Mouse (Mus musculus) embryonic facial prominence, embryonic 15.5 days (tissue): ENCODE results near the gene Bmp7. TPM values are rescaled to one million over a fixed set of nuclear protein-coding genes. Genes with fewer than 3 reads are reported as not detected.

ENCODE experiments used
- ATAC-seq: fragments of 200-750 bp; cut with Nextera tagmentation; 2 replicates; pipeline ENCODE4 v1.8.0; 2017; ENCODE audit warnings: low read depth, moderate TSS enrichment; ENCODE audit not compliant: insufficient number of reproducible peaks, low FRiP score, low TSS enrichment
- H3K27ac ChIP-seq: fragments of 300-500 bp; sonication (generic); replicated peaks from 2 replicates; pipeline ENCODE4 v1.5.1; 2015; ENCODE audit warnings: mild to moderate bottlenecking, inconsistent platforms
- H3K27me3 ChIP-seq: fragments of 300-500 bp; sonication (generic); 2 replicates; pipeline ENCODE4 v1.6.1; 2015; ENCODE audit warnings: inconsistent platforms
- H3K36me3 ChIP-seq: fragments of 300-500 bp; sonication (generic); 2 replicates; pipeline ENCODE4 v1.6.1; 2015; ENCODE audit warnings: mild to moderate bottlenecking, inconsistent platforms
- H3K4me1 ChIP-seq: fragments of 300-500 bp; sonication (generic); 2 replicates; pipeline ENCODE4 v1.6.1; 2015; ENCODE audit warnings: inconsistent platforms
- H3K4me2 ChIP-seq: fragments of 300-500 bp; sonication (generic); replicated peaks from 2 replicates; pipeline ENCODE4 v1.6.1; 2015; ENCODE audit warnings: mild to moderate bottlenecking, inconsistent platforms
- H3K4me3 ChIP-seq: fragments of 300-500 bp; sonication (generic); replicated peaks from 2 replicates; pipeline ENCODE4 v1.5.1; 2015; ENCODE audit warnings: mild to moderate bottlenecking, inconsistent platforms
- H3K9ac ChIP-seq: fragments of 300-500 bp; sonication (generic); 2 replicates; pipeline ENCODE4 v1.6.1; 2015; ENCODE audit warnings: inconsistent platforms
- H3K9me3 ChIP-seq: fragments of 300-500 bp; sonication (generic); replicated peaks from 2 replicates; pipeline ENCODE4 v1.6.1; 2016; ENCODE audit warnings: inconsistent platforms
- WGBS: fragments of 180-500 bp; shearing (Covaris S2); methylation state at CpG from one replicate; pipeline ENCODE4 v1.1.7; 2015; 5-methylcytosine and 5-hydroxymethylcytosine counted together
- polyA plus RNA-seq: library from polyadenylated mRNA; unstranded; fragments of >200 nt; fragmentation: Nextera tagmentation; extraction: Ambion mirVana; gene quantifications from 2 replicates; pipeline ENCODE4 v1.2.1, GENCODE M21; 2015

Gene Bmp7
- polyA plus RNA-seq, 1 experiment from 2014 or later, result 45.6 TPM

DNA sequence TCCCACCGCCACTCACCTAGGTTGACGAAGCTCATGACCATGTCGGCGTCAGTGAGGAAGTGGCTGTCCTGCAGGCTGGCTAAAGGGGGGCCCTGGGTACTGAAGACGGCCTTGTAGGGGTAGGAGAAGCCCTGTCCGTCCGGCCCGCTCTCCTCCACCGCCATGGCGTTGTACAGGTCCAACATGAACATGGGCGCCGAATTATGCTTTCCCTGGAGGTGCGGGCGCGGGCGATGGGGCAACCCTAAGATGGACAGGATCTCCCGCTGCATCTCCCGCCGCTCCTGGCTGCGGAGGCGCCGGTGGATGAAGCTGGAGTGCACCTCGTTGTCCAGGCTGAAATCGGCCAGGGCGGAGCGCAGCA is 500 bp downstream of the Bmp7 start:
- H3K4me3 ChIP-seq, result peak overlapping the region; percentile 61
- H3K9me3 ChIP-seq, result no peaks in the 10 kb centered on the region
- peaks cover 65% of the 10 kb centered on the region for H3K4me1 ChIP-seq
- no peak for ATAC-seq
- peak overlapping the region; percentile 65 for H3K9ac ChIP-seq
- peak overlapping the region; percentile 98 for H3K4me2 ChIP-seq
- H3K27me3 ChIP-seq, result peaks cover 14% of the 10 kb centered on the region
- 0% methylated on average over 26 of the region's 26 CpGs for WGBS
- no peaks in the 10 kb centered on the region for H3K36me3 ChIP-seq
- H3K27ac ChIP-seq, result peak overlapping the region; percentile 89

DNA sequence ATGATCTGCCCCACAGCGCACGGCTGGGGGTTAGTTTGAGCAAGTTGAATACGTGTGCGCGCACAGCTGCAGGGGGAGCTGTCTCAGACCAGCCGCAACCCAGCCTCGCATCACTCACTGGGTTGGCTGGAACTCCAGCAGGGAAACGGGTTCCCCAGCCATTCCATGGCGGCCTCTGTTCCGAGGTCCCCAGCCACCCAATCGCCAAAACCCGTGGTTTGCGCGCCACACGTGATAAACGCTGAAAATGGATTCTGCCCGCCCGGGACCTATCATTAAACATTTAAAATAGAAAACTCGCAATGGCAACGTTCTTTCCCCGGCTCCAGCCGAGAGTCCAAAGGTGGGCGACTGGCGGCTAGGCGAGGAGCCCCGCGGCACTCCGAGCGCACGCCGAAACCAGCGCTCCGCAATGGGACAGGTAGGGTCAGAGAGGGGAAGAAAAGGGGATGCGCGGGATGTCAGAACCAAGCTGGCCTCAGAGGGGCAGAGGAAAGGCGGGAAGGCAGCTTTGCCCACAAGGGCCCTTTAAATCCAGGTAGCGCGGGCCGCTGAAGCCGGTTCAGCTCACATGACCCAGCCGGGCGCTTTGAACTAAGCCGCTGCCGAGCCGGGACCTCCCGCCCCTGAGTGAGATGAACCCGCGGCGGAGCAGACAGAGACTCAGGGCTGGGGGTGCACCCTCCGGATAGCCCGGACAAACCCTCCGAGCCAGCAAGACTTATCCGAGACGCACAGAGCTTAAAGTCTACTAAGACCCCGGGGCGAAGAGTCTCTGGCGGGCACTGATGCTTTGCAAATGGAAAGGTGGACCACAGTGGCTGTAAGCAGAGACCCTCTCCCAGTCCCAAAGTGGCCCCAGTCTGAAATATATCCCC is 1.1 kb downstream of the Bmp7 start:
- Histone ChIP-seq H3K36me3 (no peaks in the 10 kb centered on the region), H3K27me3 (peaks cover 14% of the 10 kb centered on the region), H3K9me3 (no peaks in the 10 kb centered on the region), H3K4me2 (peak overlapping the region; percentile 98), H3K27ac (peak overlapping the region; percentile 89), H3K4me1 (peaks cover 71% of the 10 kb centered on the region), H3K9ac (peak overlapping the region; percentile 65), H3K4me3 (peak overlapping the region; percentile 61)
- ATAC-seq, result no peak
- 1% methylated on average over 57 of the region's 57 CpGs for WGBS

DNA sequence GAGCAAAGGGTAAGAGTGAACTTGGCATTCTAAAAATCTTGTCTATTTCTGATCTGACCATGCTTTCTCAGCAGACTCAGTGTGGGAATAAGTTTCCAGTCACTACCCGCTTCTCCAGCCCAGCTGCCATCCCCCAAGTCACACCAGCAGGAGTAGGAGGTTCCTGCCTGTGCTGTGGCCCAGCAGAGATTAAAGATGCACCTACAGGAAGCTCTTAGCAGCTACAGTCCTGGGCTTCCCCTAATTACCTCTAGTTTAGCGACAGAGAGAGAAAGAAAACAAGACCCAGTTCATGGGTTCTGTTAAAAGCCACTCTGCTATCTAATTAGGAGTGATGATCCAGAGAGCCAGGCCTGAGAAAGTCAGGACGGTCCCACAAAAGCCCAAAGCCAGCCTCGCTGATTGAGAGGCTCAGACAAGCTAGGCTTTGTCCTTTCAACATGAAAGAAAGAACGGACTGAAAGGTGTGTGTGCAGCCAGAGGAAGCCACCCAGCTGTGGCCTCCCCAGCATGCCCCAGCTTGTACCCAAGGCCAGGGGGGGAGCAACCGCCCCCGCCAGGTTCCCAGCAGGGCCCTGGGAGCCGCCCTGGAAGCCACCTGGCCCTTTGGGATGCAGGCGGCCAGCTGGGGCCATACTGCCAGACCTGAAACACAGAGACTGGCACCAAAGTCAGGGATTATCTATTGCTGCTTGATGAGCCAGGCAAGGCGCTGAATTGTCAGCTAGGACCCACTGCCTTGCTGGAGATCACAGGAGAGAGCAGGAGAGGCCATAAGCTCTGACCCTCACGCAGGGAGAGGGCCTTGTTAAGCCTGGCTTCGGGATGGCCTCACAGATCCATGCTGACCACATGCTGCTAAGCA is 2.6 kb downstream of the Bmp7 start:
- Histone ChIP-seq H3K36me3 (no peaks in the 10 kb centered on the region), H3K27me3 (peaks cover 14% of the 10 kb centered on the region; the same call in 1 of the 2 replicates), H3K9me3 (no peaks in the 10 kb centered on the region), H3K27ac (peak overlapping the region; percentile 89), H3K4me3 (peak overlapping the region; percentile 61), H3K9ac (peak overlapping the region; percentile 34), H3K4me2 (peak overlapping the region; percentile 98), H3K4me1 (peaks cover 86% of the 10 kb centered on the region)
- no peak for ATAC-seq
- 28% methylated on average over 12 of the region's 12 CpGs for WGBS

- Histone ChIP-seq H3K4me1 (peaks cover 91% of the 10 kb centered on the region), H3K4me2 (peak overlapping the region; percentile 98), H3K9ac (0 out of 2 replicates have a peak overlapping the region, but pooled peaks have one; percentile 34), H3K4me3 (peak overlapping the region; percentile 61), H3K27ac (peak overlapping the region; percentile 89), H3K9me3 (no peaks in the 10 kb centered on the region), H3K27me3 (peaks cover 11% of the 10 kb centered on the region; the same call in 1 of the 2 replicates), H3K36me3 (no peaks in the 10 kb centered on the region)
- ATAC-seq, result no peak
- WGBS, result 35% methylated on average over 5 of the region's 5 CpGs
Observed at GRCm38 (mm10) chr2:172936844-172937243, 3.3 kb downstream of the Bmp7 start.

DNA sequence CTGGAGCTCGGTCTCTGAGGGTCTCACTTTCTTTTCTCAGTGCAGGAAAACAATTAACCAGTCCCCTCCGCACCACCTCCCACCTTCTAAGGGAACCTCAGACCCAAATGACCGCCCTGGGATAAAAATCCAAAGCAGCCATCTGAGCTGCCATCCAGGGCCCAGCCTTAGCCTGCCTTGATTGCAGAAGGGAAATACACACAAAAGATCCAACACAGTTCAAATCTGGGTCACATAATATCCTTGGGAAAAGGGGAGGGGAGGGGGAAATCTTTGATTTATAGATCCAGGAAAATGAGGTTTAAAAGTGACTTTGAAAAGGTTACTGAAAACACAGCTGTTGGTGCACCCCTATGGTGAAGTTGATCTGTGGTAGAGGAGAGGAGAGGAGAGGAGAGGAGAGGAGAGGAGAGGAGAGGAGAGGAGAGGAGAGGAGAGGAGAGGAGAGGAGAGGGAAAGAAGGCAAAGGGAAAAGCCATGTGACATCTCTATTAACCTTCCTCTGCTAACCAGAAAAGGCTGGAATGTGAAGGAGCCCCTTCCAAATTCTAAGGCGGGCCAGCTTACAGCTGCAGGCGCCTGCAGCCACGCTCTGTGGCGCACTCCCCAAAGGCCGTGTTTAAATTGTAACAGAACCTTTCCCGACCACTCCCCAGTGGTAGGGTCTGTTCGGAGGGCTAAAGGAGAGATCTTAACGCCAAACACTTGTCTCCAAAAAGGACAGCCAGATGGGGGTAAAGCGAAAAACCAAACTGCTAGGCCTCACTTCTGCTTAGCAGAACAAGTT is 4.2 kb downstream of the Bmp7 start:
- Histone ChIP-seq H3K27me3 (0 out of 2 replicates have a peak, but pooled peaks cover 5% of the 10 kb centered on the region), H3K4me3 (peak overlapping the region; percentile 61), H3K9ac (peak overlapping the region; percentile 19; the same call in 1 of the 2 replicates), H3K9me3 (no peaks in the 10 kb centered on the region), H3K4me2 (peak overlapping the region; percentile 98), H3K36me3 (no peaks in the 10 kb centered on the region), H3K4me1 (peaks cover 94% of the 10 kb centered on the region), H3K27ac (peak overlapping the region; percentile 89)
- WGBS, result 18% methylated on average over 12 of the region's 12 CpGs
- ATAC-seq, result no peak

DNA sequence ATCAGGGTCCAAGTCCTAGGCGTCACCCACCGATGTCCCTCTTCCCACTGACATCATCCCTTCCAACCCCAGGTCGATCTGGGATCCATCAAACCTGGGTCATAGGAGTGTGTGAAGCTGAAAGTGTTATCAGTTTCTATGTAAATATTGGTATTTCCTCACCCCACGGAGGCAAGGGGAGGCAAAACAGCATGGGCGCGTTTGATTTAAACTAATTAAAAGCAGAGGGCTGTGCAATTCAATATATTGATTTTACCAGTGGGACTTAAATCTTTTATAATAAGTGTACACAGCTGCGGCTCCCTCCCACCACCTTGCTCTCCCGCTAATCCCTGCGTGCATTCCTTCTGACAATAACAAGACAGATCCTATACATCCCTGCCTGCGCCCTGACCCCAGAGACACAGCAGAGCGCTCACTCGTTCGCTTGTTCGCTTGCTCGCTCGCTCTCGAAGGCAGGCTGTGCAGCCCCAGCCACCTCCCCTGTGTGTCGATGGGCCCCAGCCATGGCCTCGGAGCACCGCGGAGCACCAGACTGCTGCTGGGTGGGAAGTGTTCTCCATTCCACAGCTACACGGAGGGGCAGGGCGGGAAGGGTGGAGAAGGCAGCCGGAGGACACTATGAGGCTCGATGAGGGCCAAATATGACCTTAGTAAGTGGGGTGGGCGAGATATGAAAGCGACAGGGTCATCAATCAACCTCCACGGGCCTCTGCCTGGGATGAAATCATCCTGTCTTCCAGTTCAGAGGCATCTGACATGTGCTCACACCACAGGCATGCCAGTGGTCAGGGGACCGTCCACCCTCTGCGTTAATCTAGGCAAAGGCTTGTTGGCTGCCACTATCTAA is 5.0 kb downstream of the Bmp7 start:
- Histone ChIP-seq H3K4me2 (peak overlapping the region; percentile 47), H3K36me3 (no peaks in the 10 kb centered on the region), H3K4me1 (peaks cover 94% of the 10 kb centered on the region), H3K4me3 (peak overlapping the region; percentile 25), H3K27ac (peak overlapping the region; percentile 89), H3K9me3 (no peaks in the 10 kb centered on the region), H3K9ac (peak overlapping the region; percentile 19; the same call in 1 of the 2 replicates), H3K27me3 (0 out of 2 replicates have a peak, but pooled peaks cover 5% of the 10 kb centered on the region)
- no peak for ATAC-seq
- 9% methylated on average over 30 of the region's 30 CpGs for WGBS

- Histone ChIP-seq H3K4me2 (peak overlapping the region; percentile 47), H3K9me3 (no peaks in the 10 kb centered on the region), H3K4me1 (peaks cover 90% of the 10 kb centered on the region), H3K27ac (peak overlapping the region; percentile 89), H3K9ac (no peak overlapping the region), H3K27me3 (no peaks in the 10 kb centered on the region), H3K4me3 (peak overlapping the region; percentile 25), H3K36me3 (no peaks in the 10 kb centered on the region)
- WGBS, result 2% methylated on average over 8 of the region's 8 CpGs
- peak; percentile 48 for ATAC-seq
Observed at GRCm38 (mm10) chr2:172934420-172934788, 5.7 kb downstream of the Bmp7 start.

DNA sequence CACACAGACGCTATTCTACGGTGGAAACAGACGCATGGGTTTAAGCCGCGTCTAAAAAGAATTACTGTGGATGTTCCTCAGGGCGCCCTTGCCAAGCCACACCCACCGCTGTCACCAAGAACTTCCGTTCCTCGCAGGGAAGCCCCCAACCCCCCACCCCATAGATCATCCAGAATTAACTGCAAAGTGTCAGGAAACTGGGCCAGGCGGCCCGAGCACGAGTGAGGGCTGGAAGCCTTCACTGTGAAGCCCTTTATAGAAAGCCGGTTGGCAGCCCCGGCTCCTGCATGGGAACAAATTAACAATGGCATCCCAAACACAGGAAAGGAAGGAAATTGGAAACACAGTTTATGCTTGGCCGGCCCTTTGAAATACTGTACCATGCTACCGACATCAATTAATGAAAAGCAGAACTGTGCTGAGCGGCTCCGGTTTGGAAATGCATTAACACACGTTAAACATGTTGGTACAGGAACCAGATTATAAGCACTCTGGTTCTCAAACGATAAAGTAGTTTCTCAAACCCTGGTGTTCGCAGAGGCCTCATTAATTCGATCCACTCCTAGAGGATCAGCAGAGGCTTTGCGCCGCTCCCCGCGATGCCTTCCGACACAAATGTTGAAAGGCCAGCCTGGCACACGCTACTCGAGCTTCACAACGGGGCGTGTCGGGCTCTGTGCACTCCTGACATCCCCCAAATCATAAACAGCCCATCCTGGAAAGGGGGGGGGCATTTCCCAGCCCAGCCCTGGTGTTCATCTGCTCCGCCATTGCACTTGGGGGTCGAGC is 6.3 kb downstream of the Bmp7 start:
- WGBS, result 1% methylated on average over 34 of the region's 34 CpGs
- Histone ChIP-seq H3K4me3 (peak overlapping the region; percentile 25), H3K9me3 (no peaks in the 10 kb centered on the region), H3K36me3 (no peaks in the 10 kb centered on the region), H3K27ac (peak overlapping the region; percentile 89), H3K4me1 (peaks cover 90% of the 10 kb centered on the region), H3K4me2 (peak overlapping the region; percentile 47), H3K27me3 (no peaks in the 10 kb centered on the region), H3K9ac (no peak overlapping the region)
- ATAC-seq, result peak; percentile 83

- Histone ChIP-seq H3K27ac (peak overlapping the region; percentile 48), H3K36me3 (no peaks in the 10 kb centered on the region), H3K9ac (no peak overlapping the region), H3K27me3 (no peaks in the 10 kb centered on the region), H3K4me2 (no peak overlapping the region; the same call in 1 of the 2 replicates), H3K4me1 (peaks cover 82% of the 10 kb centered on the region), H3K4me3 (no peak overlapping the region), H3K9me3 (no peaks in the 10 kb centered on the region)
- no peak for ATAC-seq
- 55% methylated on average over 17 of the region's 17 CpGs for WGBS
Observed at GRCm38 (mm10) chr2:172931137-172931898, 8.8 kb downstream of the Bmp7 start.
